Mouse (Mus musculus) CD4-positive, CD25-positive, alpha-beta regulatory T cell, adult 2 months (primary cell): Measurements from ENCODE around the gene Tbc1d9b.

Experiments
- DNase-seq: peaks from one replicate; pipeline ENCODE4 v3.0.0-alpha.2; 2012; ENCODE audit warnings: low read depth, low spot score

The Tbc1d9b gene

DNA sequence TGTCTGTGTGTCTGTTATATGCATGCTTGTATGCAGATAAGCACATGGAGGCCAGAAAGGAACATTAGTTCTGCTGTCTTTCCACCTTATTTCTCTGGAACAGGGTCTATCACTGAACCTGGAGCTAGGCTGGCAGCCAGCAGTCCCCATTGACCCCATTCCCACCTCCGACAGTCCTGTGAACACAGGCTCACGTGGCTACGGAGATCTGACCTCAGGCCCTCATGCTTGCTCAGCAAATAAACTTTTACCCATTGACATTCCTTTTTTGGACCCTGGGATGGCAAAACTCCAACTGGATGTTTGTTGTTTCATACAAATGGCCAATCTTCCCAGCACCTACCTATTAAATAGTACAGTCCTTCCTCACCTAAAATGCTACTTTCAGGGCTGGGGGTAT is 45.2 kb downstream of the Tbc1d9b start:
- no peak for DNase-seq

DNA sequence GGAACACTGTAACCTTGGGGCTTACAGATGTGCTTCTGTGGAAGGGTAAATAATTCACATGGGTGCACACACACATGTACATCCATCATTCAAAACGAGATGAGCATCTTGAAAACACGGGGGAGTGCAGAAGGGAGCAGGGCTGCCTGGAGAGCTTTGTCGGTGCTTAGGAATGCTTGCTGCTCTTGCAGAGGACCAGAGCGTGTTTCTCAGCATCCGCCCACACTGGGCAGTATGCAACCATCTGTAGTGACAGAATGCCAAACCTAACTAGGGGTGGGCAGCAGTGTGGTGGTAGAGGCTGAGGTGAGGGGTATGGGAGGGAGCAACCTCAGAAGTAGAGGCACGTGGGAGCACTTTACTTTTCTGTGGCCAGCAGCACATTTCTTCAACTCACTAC is 45.9 kb downstream of the Tbc1d9b start:
- DNase-seq: no peak

DNA sequence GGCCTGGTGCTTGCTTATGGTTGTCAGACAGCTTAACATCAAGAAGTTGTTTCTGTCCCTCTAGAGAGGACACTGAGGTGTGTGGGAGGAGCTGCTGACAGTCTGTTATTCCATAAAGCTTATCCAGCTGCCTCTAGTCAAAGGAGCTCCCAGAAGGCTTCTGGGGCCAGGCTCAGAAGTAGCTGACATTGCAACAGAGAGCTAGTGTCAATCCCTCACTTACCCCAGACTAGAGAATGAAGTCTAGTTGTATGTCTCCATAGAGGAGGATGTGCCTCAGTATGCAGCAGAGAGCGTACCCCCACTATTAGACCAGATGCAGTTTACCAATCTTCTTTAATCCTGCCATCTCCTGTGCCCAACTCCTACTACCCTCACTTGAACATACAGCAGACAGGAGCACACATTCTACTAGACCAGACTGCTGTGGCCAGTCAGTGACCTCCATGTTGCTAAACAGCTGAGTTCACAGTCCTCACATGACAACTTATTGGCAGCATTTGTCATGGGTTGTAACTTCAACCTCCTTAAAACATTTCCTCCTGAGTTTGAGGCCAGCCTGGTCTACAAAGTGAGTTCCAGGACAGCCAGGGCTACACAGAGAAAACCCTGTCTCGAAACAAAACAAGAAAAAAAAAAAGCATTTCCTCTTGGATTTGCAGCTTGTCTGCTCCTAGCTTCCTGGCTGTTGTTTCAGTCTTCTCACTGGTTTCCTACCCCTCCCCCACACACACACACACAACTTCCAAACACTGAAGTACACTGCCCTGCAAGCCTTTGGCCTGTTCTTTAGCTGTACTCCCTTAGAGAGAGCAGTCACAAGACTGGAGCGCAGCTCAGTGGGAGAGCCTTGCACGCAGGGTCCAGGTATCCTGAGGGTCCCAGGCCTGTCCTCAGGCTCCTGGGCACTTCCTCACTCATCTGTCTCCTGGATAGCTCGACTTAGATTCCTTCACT is 47.6 kb downstream of the Tbc1d9b start:
- no peak for DNase-seq

DNA sequence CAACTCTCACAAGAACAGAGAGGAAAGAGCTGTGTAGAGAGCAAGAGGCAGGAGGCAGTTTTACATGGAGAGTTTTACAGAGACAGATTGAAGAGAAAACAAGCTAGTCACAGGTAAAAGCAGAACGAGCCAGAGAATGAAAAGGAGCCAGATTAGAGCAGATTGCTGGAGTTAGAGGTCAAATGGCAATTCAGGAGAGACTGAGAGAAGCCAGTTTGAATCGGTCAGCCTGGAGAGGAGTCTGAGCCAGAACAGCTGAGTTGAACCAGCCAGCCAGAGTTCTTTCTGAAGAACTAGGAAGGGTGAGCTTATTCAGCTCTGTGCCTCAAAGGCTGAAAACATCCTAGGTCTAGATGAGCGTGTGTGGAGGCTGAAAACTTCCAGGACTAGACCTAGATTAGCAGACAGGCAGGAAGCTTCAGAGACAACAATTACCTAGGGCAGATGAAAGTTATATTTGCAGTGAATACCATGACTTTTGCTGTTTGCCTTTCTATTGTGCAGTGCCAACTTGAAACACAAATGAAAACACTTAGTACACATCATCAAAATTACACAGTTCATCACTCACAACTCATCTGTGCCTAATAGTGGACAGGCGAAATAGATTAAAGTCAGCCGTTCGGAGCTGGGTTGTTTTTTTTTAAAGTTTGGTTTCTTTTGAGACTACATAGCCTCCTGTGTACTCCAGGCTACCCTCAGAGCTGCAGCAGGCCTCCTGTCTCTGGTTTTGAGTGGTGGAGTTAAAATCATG is 49.5 kb downstream of the Tbc1d9b start:
- DNase-seq: no peak

DNA sequence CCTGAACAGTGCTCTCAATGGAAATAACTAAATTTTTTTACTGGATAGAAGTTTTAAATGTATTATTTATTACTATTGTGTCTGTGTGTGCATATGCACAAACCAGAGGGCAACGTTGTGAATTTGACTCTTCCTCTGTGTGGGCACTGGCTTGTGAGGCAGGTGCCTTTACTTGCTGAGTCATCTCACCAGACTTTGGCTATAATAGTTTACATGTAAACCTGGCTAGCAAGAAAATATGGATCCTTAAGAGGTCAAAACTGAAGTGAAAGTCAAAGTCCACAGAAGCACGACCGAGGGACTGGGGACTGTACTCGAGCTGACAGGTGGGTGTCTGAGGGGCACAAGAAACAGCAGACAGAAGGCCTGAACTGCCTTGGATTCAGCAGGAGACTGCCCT is 51.5 kb downstream of the Tbc1d9b start:
- DNase-seq: no peak

DNA sequence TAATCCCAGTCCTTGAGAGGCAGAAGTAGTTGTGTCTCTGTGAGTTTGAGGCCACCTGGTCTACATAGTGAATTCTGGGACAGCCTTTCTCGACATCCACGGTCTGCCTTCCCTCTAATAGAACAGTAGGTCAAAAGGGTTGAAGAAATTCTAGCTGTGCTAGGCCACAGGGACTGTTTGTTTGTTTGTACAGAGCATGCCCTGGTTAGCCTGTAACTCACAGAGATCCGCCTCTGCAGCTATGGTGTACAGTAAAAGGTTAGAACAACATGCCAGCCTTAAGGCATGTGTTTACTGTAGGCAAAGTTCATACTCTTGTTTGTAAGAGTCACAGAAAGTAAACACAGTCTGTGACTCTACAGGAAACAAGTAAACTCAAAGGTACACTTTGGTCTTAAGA is 53.6 kb downstream of the Tbc1d9b start:
- DNase-seq: no peak

DNA sequence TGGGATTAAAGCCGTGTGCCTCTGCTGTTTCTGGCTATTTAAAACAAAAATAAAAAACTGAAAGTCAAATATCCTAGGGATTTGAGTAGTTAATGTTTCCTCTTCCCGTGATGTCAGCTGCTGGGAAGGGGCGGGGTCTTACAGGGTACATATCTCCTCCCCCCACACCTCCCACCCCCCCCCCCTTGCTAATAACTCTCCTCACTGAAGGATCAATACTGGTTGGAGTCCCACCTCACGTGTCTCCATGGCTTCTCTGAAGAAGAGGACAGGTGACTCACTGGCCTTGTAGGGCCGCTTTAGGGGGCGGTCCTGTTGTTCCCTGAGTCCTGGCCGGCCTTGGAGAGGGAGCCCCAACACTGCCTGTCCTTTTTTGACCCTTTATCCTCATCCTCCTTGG is 57.5 kb downstream of the Tbc1d9b start:
- no peak for DNase-seq

DNA sequence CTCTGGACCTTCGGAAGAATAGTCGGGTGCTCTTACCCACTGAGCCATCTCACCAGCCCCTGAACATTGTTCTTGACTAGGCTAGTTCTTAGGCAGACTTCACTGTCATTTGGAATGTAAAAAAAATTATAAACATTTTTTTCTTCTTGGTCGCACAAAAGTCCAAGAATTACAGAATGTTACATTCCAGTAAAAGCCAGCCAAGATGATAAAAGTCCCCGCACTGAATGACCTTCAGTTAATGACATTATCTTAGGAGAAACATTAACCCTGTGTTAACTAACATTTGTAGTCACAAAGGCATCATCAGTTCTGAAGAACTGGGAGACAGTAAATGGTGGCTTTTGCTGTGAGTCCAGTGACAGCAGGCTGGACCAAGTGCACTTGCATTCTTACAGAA is 59.2 kb downstream of the Tbc1d9b start:
- no peak for DNase-seq

DNA sequence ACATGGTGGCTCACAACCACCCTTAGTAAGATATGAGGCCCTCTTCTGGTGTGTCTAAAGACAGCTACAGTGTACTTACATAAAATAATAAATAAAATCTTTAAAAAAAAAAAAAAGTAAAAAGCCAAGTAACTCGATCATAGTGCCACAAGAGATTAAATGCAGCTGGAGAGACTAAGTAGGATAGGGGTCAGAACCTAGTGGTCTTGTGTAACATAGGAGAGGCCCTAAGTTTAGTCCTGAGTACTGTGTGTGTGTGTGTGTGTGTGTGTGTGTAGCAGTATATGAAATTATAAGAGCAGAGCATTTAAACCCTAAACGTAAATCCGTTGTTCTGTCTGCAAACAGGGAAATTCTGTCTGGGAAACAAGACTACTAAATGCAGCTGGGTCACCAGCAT is 61.1 kb downstream of the Tbc1d9b start:
- no peak for DNase-seq

DNA sequence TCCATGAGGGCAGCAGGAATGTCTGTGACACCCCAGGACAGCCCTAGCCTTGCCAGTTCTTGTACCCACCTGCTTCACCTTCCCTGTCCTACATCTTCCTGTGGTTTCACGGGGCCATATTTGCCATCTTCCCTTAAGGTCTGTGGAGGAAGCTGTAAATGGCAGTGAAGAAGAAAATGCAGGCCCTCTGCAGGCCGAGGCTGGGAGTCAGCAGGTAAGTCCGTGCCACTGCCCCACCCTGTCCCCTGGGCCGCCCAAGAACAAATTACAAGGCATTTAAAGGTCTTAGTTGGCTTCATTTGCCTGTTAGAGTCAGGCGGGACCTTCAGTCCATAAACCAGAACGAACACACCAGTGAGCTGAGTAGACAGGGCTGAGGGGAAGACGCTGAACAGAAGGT is 62.9 kb downstream of the Tbc1d9b start:
- DNase-seq: no peak

DNA sequence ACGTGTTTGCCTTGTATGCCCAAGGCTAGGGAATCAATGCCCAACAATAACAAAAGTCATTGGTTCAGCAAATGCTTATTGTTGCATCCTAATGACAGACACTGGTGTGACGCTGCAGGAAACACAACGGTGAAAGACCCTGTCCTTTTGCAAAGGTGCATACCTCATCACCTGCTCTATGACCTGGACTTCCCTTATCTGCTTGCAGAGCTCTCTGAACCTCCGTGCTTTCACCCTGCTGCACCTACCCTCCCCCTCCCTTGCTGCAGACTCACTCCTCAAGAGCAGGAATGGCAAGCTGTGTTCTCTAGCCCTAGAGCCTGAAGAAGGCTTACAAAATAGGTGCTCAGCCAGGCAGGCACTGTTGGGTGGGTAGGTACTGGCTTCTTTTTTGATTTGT is 63.6 kb downstream of the Tbc1d9b start:
- no peak for DNase-seq

DNA sequence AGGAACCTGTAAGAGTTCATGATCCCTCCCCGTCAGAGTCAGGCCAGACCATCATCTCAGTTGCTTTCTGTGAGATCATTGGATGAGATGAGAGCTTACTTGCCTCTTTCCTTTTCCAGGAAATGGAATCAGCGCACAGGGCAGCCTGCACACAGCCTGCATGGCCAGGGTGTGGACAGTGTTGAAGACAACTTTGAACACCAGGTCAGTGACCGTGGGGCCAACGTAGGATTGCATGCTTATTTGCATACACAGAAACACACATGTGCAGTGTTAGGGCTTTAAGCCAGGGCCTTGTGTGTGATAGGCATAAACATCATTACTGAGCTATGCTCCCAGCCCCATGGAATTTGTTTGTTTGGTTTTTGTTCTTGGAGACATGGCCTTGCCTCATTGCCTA is 66.3 kb downstream of the Tbc1d9b start:
- DNase-seq: no peak

DNA sequence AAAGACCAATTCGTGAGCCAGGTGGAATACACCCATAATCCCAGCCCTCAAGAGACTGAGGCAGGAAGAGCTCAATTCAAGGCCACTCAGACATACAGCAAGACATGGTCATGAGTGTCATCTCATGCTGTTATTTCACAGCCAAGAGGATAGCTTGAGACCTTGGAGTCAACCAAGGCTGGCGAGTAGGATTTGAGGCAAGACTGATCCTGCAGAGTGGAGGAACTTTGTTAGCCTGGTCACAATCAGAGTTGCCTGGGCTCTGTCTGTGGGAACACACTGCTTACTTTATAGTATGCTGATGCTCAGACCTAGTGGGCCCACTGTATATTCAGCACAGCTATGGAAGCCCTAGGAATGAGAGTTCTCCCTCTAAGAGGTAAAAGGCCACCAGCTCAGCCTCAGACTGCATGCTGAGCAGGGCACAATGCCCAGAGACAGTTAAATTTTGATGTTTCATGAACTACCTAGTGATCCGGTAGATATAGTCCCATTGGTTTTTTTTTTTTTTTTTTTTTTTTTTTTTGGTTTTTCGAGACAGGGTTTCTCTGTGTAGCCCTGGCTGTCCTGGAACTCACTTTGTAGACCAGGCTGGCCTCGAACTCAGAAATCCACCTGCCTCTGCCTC is 67.1 kb downstream of the Tbc1d9b start:
- DNase-seq: no peak

DNA sequence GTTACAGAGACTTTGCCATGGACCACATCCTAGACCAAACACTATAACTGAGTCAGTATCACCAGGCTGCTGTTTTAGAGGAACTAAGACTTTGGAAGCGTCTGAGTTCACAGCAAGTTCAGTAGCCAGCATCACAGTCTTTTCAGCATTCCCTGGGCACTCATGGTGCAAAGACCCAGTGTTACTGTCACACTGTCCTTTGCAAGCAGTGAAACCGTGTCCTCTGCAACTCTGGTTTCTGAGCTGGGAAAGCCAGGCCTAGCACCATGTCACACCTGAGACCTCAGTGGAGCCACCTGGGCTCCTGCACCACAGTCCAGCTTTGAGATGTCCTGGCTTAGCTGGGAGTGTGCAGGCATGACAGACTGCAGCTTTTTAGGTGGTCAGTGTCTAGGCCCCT is 67.7 kb downstream of the Tbc1d9b start:
- no peak for DNase-seq

DNA sequence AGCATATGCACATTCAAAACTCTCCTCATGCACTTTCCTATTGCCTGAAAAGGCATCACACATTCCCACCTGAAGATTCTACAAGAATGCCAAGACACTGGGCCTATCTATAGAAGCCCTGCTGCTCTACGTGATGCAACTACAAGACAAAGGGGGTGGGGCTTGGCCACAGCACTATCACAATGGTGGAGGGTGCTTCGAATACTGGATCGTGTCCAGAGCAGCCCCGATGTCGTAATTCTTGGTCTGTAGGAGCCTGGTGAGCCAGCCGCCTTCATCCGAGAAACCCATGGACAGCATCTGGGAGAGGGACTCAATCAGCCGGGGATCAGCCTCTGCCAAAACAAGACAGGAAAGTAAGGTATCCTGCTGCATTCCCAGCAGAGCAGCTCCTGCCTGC is 69.4 kb downstream of the Tbc1d9b start:
- DNase-seq: no peak

DNA sequence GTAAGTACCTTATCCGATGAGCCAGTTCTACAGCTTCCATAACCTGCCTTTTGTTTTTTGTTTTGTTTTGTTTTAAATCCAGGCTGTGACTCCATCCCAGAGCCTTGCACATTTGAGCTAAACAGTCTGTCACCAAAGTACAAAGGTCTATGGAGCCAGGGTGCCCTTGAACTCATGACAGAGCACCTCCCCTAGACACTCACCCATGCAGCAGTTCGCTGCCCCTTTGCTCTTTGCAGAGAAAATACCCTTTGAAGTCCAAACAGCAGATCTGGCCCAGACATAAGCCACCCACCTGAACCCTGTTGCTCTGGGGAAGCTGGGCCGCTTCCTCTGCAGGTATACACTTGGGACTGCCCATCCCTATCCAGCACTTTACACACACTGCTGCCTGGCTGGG is 70.4 kb downstream of the Tbc1d9b start:
- no peak for DNase-seq

DNA sequence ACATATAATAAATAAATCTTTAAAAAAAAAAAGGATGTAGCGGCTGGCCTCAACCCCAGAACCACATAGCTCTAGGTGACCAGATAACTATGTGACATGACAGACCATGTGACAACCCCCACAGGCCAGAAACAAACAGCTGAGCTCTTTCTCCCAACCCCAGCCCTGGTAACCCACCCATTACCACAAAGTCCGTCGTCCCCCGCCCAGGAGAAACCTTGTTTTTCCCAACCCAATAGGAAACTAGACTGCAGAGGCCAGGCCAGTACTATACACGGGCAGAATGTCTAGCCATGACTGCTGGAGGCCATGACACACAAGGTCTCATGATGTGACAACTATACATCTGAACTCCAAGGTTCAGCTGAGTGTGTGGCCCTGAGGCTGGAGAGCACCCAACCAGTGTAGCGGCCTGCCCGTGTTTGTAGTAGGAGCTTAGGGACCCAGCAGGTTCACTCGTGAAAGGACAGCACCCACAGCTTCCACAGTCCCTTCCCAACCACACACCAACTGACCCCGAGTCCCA is 72.2 kb downstream of the Tbc1d9b start:
- DNase-seq: no peak

DNA sequence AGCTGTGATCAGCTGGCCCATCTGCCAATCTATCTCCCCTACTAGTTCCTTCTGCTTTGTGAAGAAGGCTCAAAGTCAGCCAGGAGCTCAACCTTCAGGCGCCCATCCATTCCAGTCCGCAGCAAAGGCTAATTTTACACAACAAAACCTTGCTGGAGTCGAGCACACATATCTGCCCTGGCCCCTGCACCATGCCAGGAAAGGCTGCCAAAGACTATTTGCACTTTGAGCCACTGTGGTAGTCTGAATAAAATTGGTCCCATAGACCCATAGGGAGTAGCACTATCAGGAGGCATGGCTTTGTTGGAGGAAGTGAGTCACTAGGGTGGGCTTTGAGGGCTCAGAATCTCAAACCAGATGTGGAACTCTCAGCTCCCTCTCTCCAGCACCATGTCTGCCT is 74.2 kb downstream of the Tbc1d9b start:
- DNase-seq: no peak

DNA sequence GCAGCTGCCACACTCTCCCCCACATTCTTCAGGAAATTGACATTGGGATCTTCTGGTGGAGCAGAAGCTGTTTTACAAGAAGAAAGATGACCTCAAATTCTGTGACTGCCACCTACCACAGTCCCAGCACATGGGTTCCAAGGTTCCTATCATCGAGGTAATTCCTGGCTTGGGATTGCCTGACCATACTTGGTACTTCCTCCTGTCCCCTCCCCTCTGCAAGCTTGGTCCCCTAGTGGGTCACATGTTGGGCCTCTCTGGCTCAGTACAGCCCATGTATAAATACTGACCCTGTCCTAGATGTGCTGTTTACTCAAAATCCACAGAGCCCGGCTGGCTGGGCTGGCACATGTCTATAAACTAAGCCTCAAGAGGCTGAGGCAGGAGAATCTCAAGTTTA is 74.8 kb downstream of the Tbc1d9b start:
- no peak for DNase-seq

DNA sequence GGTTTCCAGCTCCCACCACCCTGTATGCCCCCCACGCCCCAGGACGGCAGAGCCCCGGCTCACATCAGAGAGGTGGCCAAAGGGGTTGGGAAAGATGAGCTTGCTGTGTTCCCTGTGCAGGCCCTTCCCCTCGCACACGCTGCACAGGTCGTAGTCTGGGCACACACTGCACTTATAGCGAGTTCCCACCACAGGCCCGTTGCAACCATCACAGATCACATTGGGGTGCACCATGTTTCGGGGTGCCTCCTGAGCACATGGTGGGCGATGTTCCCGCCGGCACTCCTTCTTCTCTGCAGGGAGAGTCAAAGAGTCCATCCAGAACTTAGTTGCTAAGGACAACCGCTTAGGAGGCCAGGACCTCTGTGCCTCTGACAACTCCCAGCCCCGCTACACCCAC is 76.1 kb downstream of the Tbc1d9b start:
- DNase-seq: no peak

DNA sequence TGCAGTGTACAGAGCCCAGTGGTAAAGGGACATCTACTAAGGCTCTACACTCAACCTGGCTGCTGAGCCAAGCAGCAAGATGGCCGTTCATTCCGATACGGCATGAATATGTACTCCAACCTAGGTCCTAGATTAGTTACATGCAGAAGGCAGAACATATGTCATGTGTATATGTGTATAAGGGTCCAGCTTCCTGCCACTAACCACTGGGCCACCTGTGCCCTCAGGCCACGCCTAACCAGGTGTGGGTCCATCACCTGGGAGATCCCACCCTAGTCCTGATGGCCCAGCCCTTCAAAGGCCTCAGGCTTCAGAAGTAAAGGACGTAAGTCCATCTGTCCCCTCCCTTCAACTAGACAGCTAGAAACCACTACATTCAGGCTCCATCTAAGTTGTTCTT is 76.8 kb downstream of the Tbc1d9b start:
- no peak for DNase-seq

DNA sequence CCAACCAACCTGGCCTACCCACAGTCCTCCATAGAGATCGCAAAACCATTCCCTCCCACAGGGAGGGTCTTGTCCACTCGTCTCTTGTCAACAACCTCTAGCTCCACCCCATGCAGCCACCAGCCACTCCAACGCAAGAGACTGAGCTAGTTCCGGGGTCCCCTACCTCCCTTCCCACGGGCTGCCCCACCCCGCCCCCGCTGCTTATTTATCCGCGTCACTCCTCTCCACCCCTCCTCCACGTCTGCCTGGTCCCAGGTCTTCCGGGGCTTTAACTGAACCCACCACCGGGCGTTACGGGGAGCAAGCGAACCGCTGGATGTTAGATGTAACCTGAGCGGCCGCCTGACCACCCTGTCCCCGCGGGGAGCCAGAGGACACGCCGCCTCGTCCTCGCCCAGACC is 78.9 kb downstream of the Tbc1d9b start:
- DNase-seq: peak; percentile 94
